Mouse (Mus musculus): ENCODE results near the gene Pappa2.

Gene Pappa2

DNA sequence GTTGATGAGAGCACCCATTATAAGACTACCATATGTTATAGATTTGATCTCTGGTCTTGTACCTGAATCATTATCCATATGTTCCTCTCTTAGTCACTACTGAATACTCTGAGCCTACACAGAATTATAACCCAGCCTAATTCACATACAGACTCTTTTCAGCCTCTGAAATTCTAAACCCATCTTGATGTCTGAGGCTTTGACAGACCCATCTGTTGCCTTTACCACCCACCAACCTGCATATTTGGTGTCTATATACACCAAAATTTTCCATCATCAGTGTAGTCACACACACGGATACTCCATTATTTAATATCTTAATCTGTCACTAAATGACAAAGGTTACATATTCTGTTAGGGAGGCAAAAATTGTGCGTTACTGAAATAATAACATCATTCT lies 69.6 kb downstream of the Pappa2 start:
- DNase-seq (ENCODE audit: low spot score) = no peak

DNA sequence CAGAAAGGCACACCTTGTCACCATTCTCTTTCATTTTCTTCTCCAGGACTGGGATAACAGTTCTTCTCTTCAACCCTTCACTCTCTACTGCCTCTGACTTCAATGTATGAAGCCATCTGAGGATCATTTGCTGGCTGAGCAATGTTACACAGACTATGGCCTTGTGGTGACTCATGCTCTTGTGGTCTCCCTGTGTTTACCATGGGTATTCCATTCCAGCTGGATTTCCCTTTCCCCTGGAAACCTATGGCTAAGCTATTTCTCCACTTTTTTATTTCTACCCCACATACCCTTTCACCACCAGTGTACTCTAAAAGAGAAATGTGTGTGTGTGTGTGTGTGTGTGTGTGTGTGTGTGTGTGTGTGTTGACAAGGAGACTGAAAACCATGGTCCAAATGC lies 83.0 kb downstream of the Pappa2 start:
- DNase-seq (ENCODE audit: low spot score) = no peak

- no peak for DNase-seq (ENCODE audit: low spot score)
Observed at GRCm38 (mm10) chr1:158894441-158894840, 85.8 kb downstream of the Pappa2 start.

- DNase-seq (ENCODE audit: low spot score) = no peak
Observed at GRCm38 (mm10) chr1:158875487-158875886, 104.8 kb downstream of the Pappa2 start.

DNA sequence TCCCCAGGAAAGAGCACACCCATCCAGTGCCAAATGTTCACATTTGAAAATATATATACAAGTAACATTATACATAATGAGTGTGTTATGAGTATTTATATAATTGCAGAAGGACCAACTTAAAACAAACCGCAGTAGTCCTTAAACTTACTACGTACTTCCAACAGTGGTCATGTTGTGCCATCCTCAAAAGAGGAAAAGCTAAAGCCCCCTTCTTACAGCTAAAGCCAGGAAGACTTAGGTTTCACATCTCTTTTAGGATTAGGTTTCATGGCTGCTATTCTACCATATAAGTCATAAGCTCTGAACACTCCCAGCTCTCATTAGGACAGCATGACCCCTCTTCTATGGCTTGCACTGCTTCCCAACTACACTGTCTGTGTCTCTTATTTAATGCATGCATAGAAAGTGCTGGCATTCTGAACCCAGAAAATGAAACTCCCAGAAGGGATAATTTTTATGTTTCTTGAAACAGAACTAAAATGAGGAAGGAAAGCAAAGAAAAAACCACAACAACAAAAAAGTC lies 105.7 kb downstream of the Pappa2 start:
- DNase-seq (ENCODE audit: low spot score) = no peak

DNA sequence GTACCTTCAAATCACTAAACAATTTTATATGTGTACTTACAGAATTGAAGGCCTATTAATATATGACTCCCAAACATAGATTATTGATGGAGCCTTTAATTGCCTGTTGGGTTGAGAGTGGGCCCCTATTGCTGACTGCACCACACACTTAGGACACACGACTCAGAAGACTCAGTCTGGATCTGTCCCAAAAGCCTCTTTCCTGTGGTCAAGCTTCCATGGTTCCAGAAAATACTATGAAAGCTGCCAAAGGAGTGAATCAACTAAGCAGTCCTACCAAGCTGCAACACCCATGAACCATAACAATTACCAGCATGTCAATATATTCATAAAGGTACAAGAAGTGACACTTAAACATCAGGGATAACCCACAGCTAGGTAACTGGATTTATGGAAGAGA lies 106.7 kb downstream of the Pappa2 start:
- DNase-seq (ENCODE audit: low spot score) = no peak

GRCm38 (mm10) chr1:158871401-158871800 lies 108.9 kb downstream of the Pappa2 start:
- DNase-seq (ENCODE audit: low spot score) = no peak

- no peak for DNase-seq (ENCODE audit: low spot score)
Observed at GRCm38 (mm10) chr1:158860190-158860589, 120.1 kb downstream of the Pappa2 start.

GRCm38 (mm10) chr1:158853936-158854882 lies 126.1 kb downstream of the Pappa2 start:
- DNase-seq (ENCODE audit: low spot score) = no peak

- DNase-seq (ENCODE audit: low spot score) = no peak
Observed at GRCm38 (mm10) chr1:158852836-158853567, 127.3 kb downstream of the Pappa2 start.

GRCm38 (mm10) chr1:158850459-158850858 lies 129.8 kb downstream of the Pappa2 start:
- no peak for DNase-seq (ENCODE audit: low spot score)

- DNase-seq (ENCODE audit: low spot score) = no peak
Observed at GRCm38 (mm10) chr1:158844604-158845003, 135.7 kb downstream of the Pappa2 start.

- no peak for DNase-seq (ENCODE audit: low spot score)
Observed at GRCm38 (mm10) chr1:158837151-158837550, 143.1 kb downstream of the Pappa2 start.

DNA sequence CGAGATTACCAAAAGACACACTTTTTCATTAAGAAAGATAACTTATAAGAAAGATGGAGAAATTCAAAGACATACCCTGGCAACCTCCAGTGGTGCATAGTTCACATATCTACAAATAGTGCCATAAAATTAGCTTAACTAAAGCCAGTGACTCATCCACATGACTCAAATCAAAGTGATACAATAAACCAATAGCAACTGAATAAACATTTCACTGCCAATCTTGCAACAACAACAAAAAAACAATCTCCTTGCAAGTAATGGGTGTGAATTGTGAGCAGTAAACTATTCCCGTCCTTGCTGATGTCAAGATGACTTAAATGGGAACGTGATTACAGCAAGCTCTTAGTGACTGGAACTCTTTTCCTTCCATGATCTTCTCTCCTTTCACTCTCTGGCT lies 150.1 kb downstream of the Pappa2 start:
- no peak for DNase-seq (ENCODE audit: low spot score)

- no peak for DNase-seq (ENCODE audit: low spot score)
Observed at GRCm38 (mm10) chr1:158827931-158828330, 152.4 kb downstream of the Pappa2 start.

- no peak for DNase-seq (ENCODE audit: low spot score)
Observed at GRCm38 (mm10) chr1:158819676-158820075, 160.6 kb downstream of the Pappa2 start.

DNA sequence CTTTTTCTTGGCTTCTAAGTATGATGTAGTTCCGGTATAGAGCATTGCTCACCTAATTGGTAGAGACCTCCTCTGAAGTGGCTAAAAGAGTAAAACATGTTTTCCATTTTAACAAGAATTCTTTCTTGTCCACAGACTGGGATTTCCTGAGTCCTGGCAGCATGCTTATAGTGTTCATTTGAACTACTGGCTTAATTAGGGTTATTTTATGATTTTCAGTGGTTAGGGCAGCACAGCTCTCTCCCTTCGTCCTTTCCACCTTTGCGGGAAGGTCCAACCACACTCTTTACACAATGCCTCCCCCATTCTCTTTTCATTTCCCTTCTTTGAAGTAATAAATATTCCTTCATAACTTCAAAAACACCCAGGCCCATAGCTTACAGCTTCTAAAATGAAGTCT lies 163.8 kb downstream of the Pappa2 start:
- DNase-seq (ENCODE audit: low spot score) = no peak

DNA sequence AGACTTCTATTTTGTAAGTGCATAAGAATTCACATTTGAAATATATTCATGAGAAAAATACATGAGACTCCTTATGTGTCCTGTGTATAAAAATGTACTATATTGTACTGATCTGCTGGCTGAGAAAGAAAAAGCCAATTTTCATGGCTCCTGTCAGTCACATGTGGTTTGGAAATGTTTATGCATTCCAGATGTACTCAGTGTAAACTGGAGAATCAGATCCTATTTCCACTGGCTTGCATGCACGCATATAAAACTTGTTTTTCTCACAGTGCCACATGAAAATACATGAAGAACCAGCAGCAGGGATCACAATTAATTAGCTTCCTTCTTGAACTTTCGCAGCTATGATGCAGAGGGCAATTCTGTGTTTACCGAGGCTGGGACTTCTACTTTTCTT lies 168.4 kb downstream of the Pappa2 start:
- no peak for DNase-seq (ENCODE audit: low spot score)

DNA sequence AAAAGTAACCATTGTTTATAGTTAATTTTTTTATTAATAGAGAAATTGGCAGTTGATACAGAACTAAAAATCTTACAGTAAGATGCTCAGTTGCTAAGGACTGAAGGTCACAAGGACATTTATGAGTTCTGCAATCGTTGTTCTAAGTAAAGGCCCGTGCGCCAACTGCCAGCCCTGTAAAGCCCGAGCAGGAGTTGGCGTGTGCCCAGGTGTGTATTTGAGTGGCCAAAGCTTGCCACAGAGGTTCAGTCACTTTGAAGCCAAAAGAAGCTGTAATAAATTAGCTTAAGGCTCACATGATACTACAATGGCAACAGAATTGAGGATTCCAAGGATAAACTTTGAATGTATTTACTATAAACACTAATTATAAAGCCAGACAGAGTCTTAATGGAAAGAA lies 204.8 kb downstream of the Pappa2 start:
- DNase-seq (ENCODE audit: low spot score) = no peak

- DNase-seq (ENCODE audit: low spot score) = no peak
Observed at GRCm38 (mm10) chr1:158773102-158773501, 207.2 kb downstream of the Pappa2 start.

GRCm38 (mm10) chr1:158770756-158771155 lies 209.5 kb downstream of the Pappa2 start:
- DNase-seq (ENCODE audit: low spot score) = no peak

- DNase-seq (ENCODE audit: low spot score) = no peak
Observed at GRCm38 (mm10) chr1:158770036-158770655, 210.1 kb downstream of the Pappa2 start.

Data from urinary bladder, postnatal 10 days (tissue).